ENCODE assay signal across 12 mouse cellular contexts in the genomic region with DNA sequence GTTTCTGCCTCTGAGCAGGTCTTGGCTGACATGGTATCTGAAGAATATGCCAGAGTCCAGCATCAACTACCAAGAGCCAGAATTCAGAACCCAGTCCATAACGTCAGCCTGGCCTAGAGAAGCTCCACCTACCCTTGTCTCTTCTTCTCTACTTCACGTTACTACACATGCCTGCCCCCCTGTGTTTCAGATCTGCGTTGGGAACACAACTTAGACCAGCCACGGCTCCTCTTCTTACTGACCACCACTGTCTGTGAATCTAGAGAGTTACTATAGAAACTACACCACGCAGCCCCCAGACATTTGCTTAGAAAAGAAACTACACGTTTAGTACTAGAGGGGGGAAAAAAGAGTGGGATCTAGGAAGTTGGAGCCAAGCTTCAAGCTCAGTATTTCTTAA. TPM values are rescaled to one million over a fixed set of nuclear protein-coding genes. Genes with fewer than 3 reads are reported as not detected.
DNase-seq lines count a peak whose midpoint lies in the region; ATAC-seq and TF ChIP-seq lines count a peak whose summit lies in the region.
"Had no signal": no experiment of that assay in that cellular context is flagged by ENCODE, and none has a peak within 500 bp of the region (broad histone marks: within the 10 kb centered on the region; RNA-seq: fewer than 3 reads in every experiment).

No protein-coding gene starts in this region.

- peak overlapping the region; percentile 88 for H3K4me2 ChIP-seq in forebrain, postnatal 0 days (ENCODE audit: low read depth)
- H3K4me2 ChIP-seq in forebrain, embryonic 12.5 days: no peak overlapping the region
- H3K4me2 ChIP-seq in hindbrain, embryonic 14.5 days (replicated peaks): peak overlapping the region; percentile 98
- peak overlapping the region; percentile 86; the same call in 1 of the 2 replicates for H3K4me2 ChIP-seq in midbrain, embryonic 13.5 days (replicated peaks)
- H3K4me2 ChIP-seq in midbrain, embryonic 11.5 days: no peak overlapping the region
- H3K4me2 ChIP-seq: embryonic facial prominence, embryonic 15.5 days had no signal

- peak; percentile 7 for DNase-seq in forebrain, postnatal 0 days
- no peak for DNase-seq in hindbrain, embryonic 14.5 days (ENCODE audit: low spot score)
- no peak for DNase-seq in hindbrain, embryonic 10.5 days (ENCODE audit: low spot score)
- DNase-seq in midbrain, embryonic 11.5 days (ENCODE audit: low spot score, missing footprints): no peak
- DNase-seq in right cerebral cortex, postnatal 25 days: peak; percentile 30
- no peak for DNase-seq in ovary, adult 18-20 months (ENCODE audit: low spot score)
- DNase-seq: gastrocnemius, adult 2 months; lung, adult 18-20 months had no signal

- no peaks in the 10 kb centered on the region for H3K27me3 ChIP-seq in forebrain, postnatal 0 days (ENCODE audit: insufficient read depth, low read length)
- peaks cover 7% of the 10 kb centered on the region; the same call in 1 of the 2 replicates for H3K27me3 ChIP-seq in forebrain, embryonic 12.5 days
- H3K27me3 ChIP-seq in hindbrain, embryonic 14.5 days (ENCODE audit: control insufficient read depth, insufficient read depth, low read length): no peaks in the 10 kb centered on the region
- H3K27me3 ChIP-seq in hindbrain, embryonic 10.5 days (ENCODE audit: insufficient read depth, poor library complexity, severe bottlenecking): peaks cover 17% of the 10 kb centered on the region
- H3K27me3 ChIP-seq in midbrain, embryonic 13.5 days: peaks cover 18% of the 10 kb centered on the region; the same call in 1 of the 2 replicates
- peaks cover 3% of the 10 kb centered on the region; the same call in 1 of the 2 replicates for H3K27me3 ChIP-seq in midbrain, embryonic 11.5 days (ENCODE audit: control insufficient read depth, insufficient read depth, low read length)
- H3K27me3 ChIP-seq: embryonic facial prominence, embryonic 15.5 days had no signal

- WGBS in forebrain, postnatal 0 days: 60% methylated on average over 6 of the region's 6 CpGs
- WGBS in forebrain, embryonic 12.5 days: 86% methylated on average over 6 of the region's 6 CpGs
- 78% methylated on average over 6 of the region's 6 CpGs for WGBS in hindbrain, embryonic 14.5 days
- 85% methylated on average over 6 of the region's 6 CpGs for WGBS in hindbrain, embryonic 10.5 days
- 81% methylated on average over 6 of the region's 6 CpGs for WGBS in midbrain, embryonic 13.5 days
- WGBS in midbrain, embryonic 11.5 days: 75% methylated on average over 6 of the region's 6 CpGs

- ATAC-seq in forebrain, postnatal 0 days: no peak
- no peak for ATAC-seq in forebrain, embryonic 12.5 days (ENCODE audit: low FRiP score)
- no peak for ATAC-seq in hindbrain, embryonic 14.5 days (ENCODE audit: low FRiP score)
- no peak for ATAC-seq in midbrain, embryonic 13.5 days
- no peak for ATAC-seq in midbrain, embryonic 11.5 days (ENCODE audit: low FRiP score)

- H3K9me3 ChIP-seq in forebrain, postnatal 0 days (ENCODE audit: low read length): 0 out of 2 replicates have a peak, but pooled peaks cover 3% of the 10 kb centered on the region
- H3K9me3 ChIP-seq in forebrain, embryonic 12.5 days: peaks cover 5% of the 10 kb centered on the region; the same call in 1 of the 2 replicates
- 0 out of 2 replicates have a peak, but pooled peaks cover 5% of the 10 kb centered on the region for H3K9me3 ChIP-seq in hindbrain, embryonic 14.5 days (ENCODE audit: control insufficient read depth, low read length)
- 0 out of 2 replicates have a peak, but pooled peaks cover 3% of the 10 kb centered on the region for H3K9me3 ChIP-seq in hindbrain, embryonic 10.5 days
- no peaks in the 10 kb centered on the region for H3K9me3 ChIP-seq in midbrain, embryonic 13.5 days
- no peaks in the 10 kb centered on the region for H3K9me3 ChIP-seq in midbrain, embryonic 11.5 days (ENCODE audit: control insufficient read depth, low read length)
- H3K9me3 ChIP-seq: embryonic facial prominence, embryonic 15.5 days had no signal

- no peaks in the 10 kb centered on the region; the same call in 1 of the 2 replicates for H3K36me3 ChIP-seq in forebrain, postnatal 0 days (ENCODE audit: insufficient read depth)
- peaks cover 14% of the 10 kb centered on the region for H3K36me3 ChIP-seq in forebrain, embryonic 12.5 days (replicated peaks)
- no peaks in the 10 kb centered on the region for H3K36me3 ChIP-seq in hindbrain, embryonic 14.5 days (replicated peaks; ENCODE audit: control insufficient read depth, insufficient read depth)
- H3K36me3 ChIP-seq in hindbrain, embryonic 10.5 days: peaks cover 18% of the 10 kb centered on the region
- H3K36me3 ChIP-seq in midbrain, embryonic 13.5 days: peaks cover 10% of the 10 kb centered on the region; the same call in 1 of the 2 replicates
- H3K36me3 ChIP-seq in midbrain, embryonic 11.5 days (ENCODE audit: control insufficient read depth, insufficient read depth, low read length): no peaks in the 10 kb centered on the region
- H3K36me3 ChIP-seq: embryonic facial prominence, embryonic 15.5 days had no signal

- TF ChIP-seq CTCF in forebrain, postnatal 0 days (IDR thresholded peaks at IDR 0.05; ENCODE audit: low read depth): no peak; the same call in 1 of the 2 replicates

- peaks cover 8% of the 10 kb centered on the region; the same call in 1 of the 2 replicates for H3K4me1 ChIP-seq in forebrain, postnatal 0 days (ENCODE audit: insufficient read depth)
- peaks cover 19% of the 10 kb centered on the region for H3K4me1 ChIP-seq in forebrain, embryonic 12.5 days
- peaks cover 13% of the 10 kb centered on the region; the same call in 1 of the 2 replicates for H3K4me1 ChIP-seq in hindbrain, embryonic 14.5 days (replicated peaks; ENCODE audit: control insufficient read depth, insufficient read depth, low read length)
- peaks cover 20% of the 10 kb centered on the region for H3K4me1 ChIP-seq in hindbrain, embryonic 10.5 days (replicated peaks)
- peaks cover 14% of the 10 kb centered on the region for H3K4me1 ChIP-seq in midbrain, embryonic 13.5 days (replicated peaks)
- H3K4me1 ChIP-seq in midbrain, embryonic 11.5 days (ENCODE audit: control insufficient read depth, insufficient read depth, low read length): peaks cover 3% of the 10 kb centered on the region; the same call in 1 of the 2 replicates

- H3K4me3 ChIP-seq in forebrain, postnatal 0 days (ENCODE audit: low read depth, low read length): no peak overlapping the region
- H3K4me3 ChIP-seq in forebrain, embryonic 12.5 days (replicated peaks): no peak overlapping the region
- no peak overlapping the region for H3K4me3 ChIP-seq in hindbrain, embryonic 14.5 days (replicated peaks; ENCODE audit: low read length)
- no peak overlapping the region for H3K4me3 ChIP-seq in hindbrain, embryonic 10.5 days
- H3K4me3 ChIP-seq in midbrain, embryonic 13.5 days (replicated peaks): no peak overlapping the region
- no peak overlapping the region for H3K4me3 ChIP-seq in midbrain, embryonic 11.5 days (ENCODE audit: low read depth, low read length)
- H3K4me3 ChIP-seq: embryonic facial prominence, embryonic 15.5 days; gastrocnemius, adult 2 months; limb, embryonic 13.5 days had no signal

- no peak overlapping the region for H3K27ac ChIP-seq in forebrain, postnatal 0 days (ENCODE audit: low read depth, low read length)
- no peak overlapping the region for H3K27ac ChIP-seq in forebrain, embryonic 12.5 days
- no peak overlapping the region for H3K27ac ChIP-seq in hindbrain, embryonic 14.5 days
- H3K27ac ChIP-seq in hindbrain, embryonic 10.5 days: no peak overlapping the region
- H3K27ac ChIP-seq in midbrain, embryonic 13.5 days: no peak overlapping the region
- H3K27ac ChIP-seq in midbrain, embryonic 11.5 days (ENCODE audit: low read depth, low read length): no peak overlapping the region
- H3K27ac ChIP-seq: embryonic facial prominence, embryonic 15.5 days; gastrocnemius, adult 2 months; limb, embryonic 13.5 days had no signal

- H3K9ac ChIP-seq in forebrain, postnatal 0 days: no peak overlapping the region
- no peak overlapping the region for H3K9ac ChIP-seq in forebrain, embryonic 12.5 days
- H3K9ac ChIP-seq in hindbrain, embryonic 14.5 days: no peak overlapping the region
- no peak overlapping the region for H3K9ac ChIP-seq in midbrain, embryonic 13.5 days (replicated peaks)
- no peak overlapping the region for H3K9ac ChIP-seq in midbrain, embryonic 11.5 days (ENCODE audit: low read length)
- H3K9ac ChIP-seq: embryonic facial prominence, embryonic 15.5 days; limb, embryonic 13.5 days had no signal

RNA-seq across cellular contexts. Expression of a gene that starts 2.9 kb away (rescaled TPM):
- total RNA-seq in forebrain, postnatal 0 days (2014; rRNA removed): 8.0 and 12.4 TPM in 2 replicates
- polyA plus RNA-seq in forebrain, postnatal 0 days (2015; fragmentation: Nextera tagmentation; extraction: Ambion mirVana): 8.0 and 14.8 TPM in 2 replicates
- 23.5 and 25.5 TPM in 2 replicates for polyA plus RNA-seq in forebrain, embryonic 12.5 days (2016; fragmentation: Nextera tagmentation; extraction: Ambion mirVana)
- polyA plus RNA-seq in hindbrain, embryonic 14.5 days (2014; fragmentation: Nextera tagmentation; extraction: Ambion mirVana): 14.9 and 18.0 TPM in 2 replicates
- polyA plus RNA-seq in hindbrain, embryonic 10.5 days (2016; fragmentation: Nextera tagmentation; extraction: Ambion mirVana): 12.0 and 14.2 TPM in 2 replicates
- 16.4 and 17.2 TPM in 2 replicates for polyA plus RNA-seq in midbrain, embryonic 13.5 days (2015; fragmentation: Nextera tagmentation; extraction: Ambion mirVana)
- 5.7 and 7.8 TPM in 2 replicates for polyA plus RNA-seq in midbrain, embryonic 11.5 days (2014; fragmentation: Nextera tagmentation; extraction: Ambion mirVana)

RNA-seq across cellular contexts. Expression of a gene that starts 57.6 kb away (rescaled TPM):
- 11.6 and 13.1 TPM in 2 replicates for total RNA-seq in forebrain, postnatal 0 days (2014; rRNA removed)
- polyA plus RNA-seq in forebrain, postnatal 0 days (2015; fragmentation: Nextera tagmentation; extraction: Ambion mirVana): 6.5 and 7.9 TPM in 2 replicates
- polyA plus RNA-seq in forebrain, embryonic 12.5 days (2016; fragmentation: Nextera tagmentation; extraction: Ambion mirVana): 6.1 and 6.5 TPM in 2 replicates
- polyA plus RNA-seq in hindbrain, embryonic 14.5 days (2014; fragmentation: Nextera tagmentation; extraction: Ambion mirVana): 5.2 and 5.7 TPM in 2 replicates
- polyA plus RNA-seq in hindbrain, embryonic 10.5 days (2016; fragmentation: Nextera tagmentation; extraction: Ambion mirVana): 5.7 and 5.9 TPM in 2 replicates
- polyA plus RNA-seq in midbrain, embryonic 13.5 days (2015; fragmentation: Nextera tagmentation; extraction: Ambion mirVana): 3.8 and 4.3 TPM in 2 replicates
- 5.1 and 5.8 TPM in 2 replicates for polyA plus RNA-seq in midbrain, embryonic 11.5 days (2014; fragmentation: Nextera tagmentation; extraction: Ambion mirVana)

Comparison
In these comparisons a context has a peak if more than half of its experiments do, and no peak if none do; other contexts are left out.
1. H3K4me2 ChIP-seq: peak in forebrain, postnatal 0 days (single experiment), hindbrain, embryonic 14.5 days (single experiment) and midbrain, embryonic 13.5 days (single experiment); none in forebrain, embryonic 12.5 days (single experiment) and midbrain, embryonic 11.5 days (single experiment).
2. DNase-seq: peak in forebrain, postnatal 0 days (single experiment) and right cerebral cortex, postnatal 25 days (single experiment); none in hindbrain, embryonic 14.5 days (single experiment), hindbrain, embryonic 10.5 days (single experiment), midbrain, embryonic 11.5 days (single experiment) and ovary, adult 18-20 months (single experiment).